Mouse (Mus musculus) kidney, adult 2 months (tissue): ENCODE data around the gene Agbl4. TPM values are rescaled to one million over a fixed set of nuclear protein-coding genes. Genes with fewer than 3 reads are reported as not detected.

ENCODE experiments used
- DNase-seq: peaks from one replicate; pipeline ENCODE4 v3.0.0; 2021
- H3K27ac ChIP-seq: fragments of 200-500 bp; 2 replicates; pipeline ENCODE4 v1.5.1; 2012; ENCODE audit warnings: low read depth, low read length, control low read depth, inconsistent platforms; ENCODE audit not compliant: insufficient read depth
- H3K27me3 ChIP-seq: fragments of 200-500 bp; replicated peaks from 2 replicates; pipeline ENCODE4 v1.6.1; 2012; ENCODE audit warnings: mild to moderate bottlenecking, moderate library complexity, low read length, inconsistent platforms; ENCODE audit not compliant: control insufficient read depth, insufficient read depth
- H3K36me3 ChIP-seq: fragments of 200-500 bp; 2 replicates; pipeline ENCODE4 v1.6.1; 2012; ENCODE audit warnings: mild to moderate bottlenecking, moderate library complexity, low read length, inconsistent platforms; ENCODE audit not compliant: control insufficient read depth, insufficient read depth
- H3K4me1 ChIP-seq: fragments of 200-500 bp; 2 replicates; pipeline ENCODE4 v1.6.1; 2011; ENCODE audit warnings: low read length; ENCODE audit not compliant: control insufficient read depth, insufficient read depth
- H3K4me3 ChIP-seq: fragments of 200-500 bp; 2 replicates; pipeline ENCODE4 v1.5.1; 2011; ENCODE audit warnings: mild to moderate bottlenecking, low read depth, low read length, control low read depth; ENCODE audit not compliant: insufficient read depth
- CTCF ChIP-seq: fragments of 200-500 bp; conservative IDR thresholded peaks from 2 replicates; pipeline ENCODE4 v1.5.1; 2011; ENCODE audit warnings: low read depth, mild to moderate bottlenecking, control low read depth, low read length, moderate library complexity, mixed read lengths; ENCODE audit not compliant: insufficient read depth, insufficient read length
- POLR2A ChIP-seq: fragments of 200-500 bp; IDR thresholded peaks from one replicate; pipeline ENCODE4 v1.6.1; 2011; ENCODE audit warnings: low read depth, low read length, control low read depth
- WGBS: fragments of 180-500 bp; shearing (Covaris S2); methylation state at CpG from one replicate; pipeline ENCODE4 v1.1.7; 2018; 5-methylcytosine and 5-hydroxymethylcytosine counted together
- polyA plus RNA-seq: library from polyadenylated mRNA; depleted of rRNA; stranded (reverse); fragments of >200 nt; gene quantifications from 2 replicates; pipeline ENCODE4 v1.2.3, GENCODE M21; 2012

Agbl4 gene
- polyA plus RNA-seq, 1 experiment, result 0.16 TPM

- TF ChIP-seq POLR2A, result no peak
- TF ChIP-seq CTCF, result no peak
- DNase-seq, result no peak
- Histone ChIP-seq H3K4me1 (peaks cover 41% of the 10 kb centered on the region), H3K27me3 (no peaks in the 10 kb centered on the region), H3K4me3 (no peak overlapping the region), H3K27ac (0 out of 2 replicates have a peak overlapping the region, but pooled peaks have one; percentile 24), H3K36me3 (no peaks in the 10 kb centered on the region; the same call in 1 of the 2 replicates)
- WGBS, result 71% methylated on average over 6 of the region's 6 CpGs
Measured at GRCm38 (mm10) chr4:111421785-111422184, 1024.3 kb downstream of the Agbl4 start.

GRCm38 (mm10) chr4:111424371-111424950, 1027.0 kb downstream of the Agbl4 start:
- WGBS, result 84% methylated on average over 1 of the region's 1 CpGs
- TF ChIP-seq POLR2A, result no peak
- no peak for TF ChIP-seq CTCF
- peaks cover 25% of the 10 kb centered on the region for H3K4me1 ChIP-seq
- no peak overlapping the region for H3K4me3 ChIP-seq
- H3K27me3 ChIP-seq, result no peaks in the 10 kb centered on the region
- H3K27ac ChIP-seq, result no peak overlapping the region
- DNase-seq, result no peak
- no peaks in the 10 kb centered on the region; the same call in 1 of the 2 replicates for H3K36me3 ChIP-seq

GRCm38 (mm10) chr4:111425170-111425569, 1027.7 kb downstream of the Agbl4 start:
- H3K4me1 ChIP-seq, result peaks cover 23% of the 10 kb centered on the region
- WGBS, result 26% methylated on average over 6 of the region's 6 CpGs
- no peak overlapping the region for H3K27ac ChIP-seq
- no peaks in the 10 kb centered on the region; the same call in 1 of the 2 replicates for H3K36me3 ChIP-seq
- no peaks in the 10 kb centered on the region for H3K27me3 ChIP-seq
- H3K4me3 ChIP-seq, result no peak overlapping the region
- TF ChIP-seq CTCF (no peak), POLR2A (no peak)
- DNase-seq, result no peak

GRCm38 (mm10) chr4:111431186-111431585, 1033.7 kb downstream of the Agbl4 start:
- Histone ChIP-seq H3K4me1 (no peaks in the 10 kb centered on the region), H3K4me3 (no peak overlapping the region), H3K36me3 (peaks cover 3% of the 10 kb centered on the region), H3K27me3 (no peaks in the 10 kb centered on the region), H3K27ac (no peak overlapping the region)
- WGBS, result 80% methylated on average over 2 of the region's 2 CpGs
- TF ChIP-seq POLR2A, result no peak
- TF ChIP-seq CTCF, result no peak
- DNase-seq, result no peak

- no peak for DNase-seq
- no peaks in the 10 kb centered on the region for H3K4me1 ChIP-seq
- peaks cover 3% of the 10 kb centered on the region for H3K36me3 ChIP-seq
- TF ChIP-seq CTCF, result no peak
- no peaks in the 10 kb centered on the region for H3K27me3 ChIP-seq
- WGBS, result 52% methylated on average over 5 of the region's 5 CpGs
- no peak overlapping the region for H3K27ac ChIP-seq
- no peak overlapping the region for H3K4me3 ChIP-seq
Measured at GRCm38 (mm10) chr4:111432013-111432412, 1034.6 kb downstream of the Agbl4 start.

- Histone ChIP-seq H3K4me1 (no peaks in the 10 kb centered on the region), H3K4me3 (no peak overlapping the region), H3K27me3 (no peaks in the 10 kb centered on the region), H3K36me3 (peaks cover 3% of the 10 kb centered on the region), H3K27ac (no peak overlapping the region)
- no peak for TF ChIP-seq POLR2A
- no peak for TF ChIP-seq CTCF
- WGBS, result 80% methylated on average over 5 of the region's 5 CpGs
- no peak for DNase-seq
Measured at GRCm38 (mm10) chr4:111432417-111432816, 1035.0 kb downstream of the Agbl4 start.

- TF ChIP-seq CTCF (no peak), POLR2A (no peak)
- no peaks in the 10 kb centered on the region for H3K27me3 ChIP-seq
- H3K36me3 ChIP-seq, result no peaks in the 10 kb centered on the region; the same call in 1 of the 2 replicates
- H3K27ac ChIP-seq, result no peak overlapping the region
- H3K4me1 ChIP-seq, result no peaks in the 10 kb centered on the region
- WGBS, result 94% methylated on average over 1 of the region's 1 CpGs
- no peak for DNase-seq
- no peak overlapping the region for H3K4me3 ChIP-seq
Measured at GRCm38 (mm10) chr4:111441709-111442108, 1044.2 kb downstream of the Agbl4 start.
